Mouse (Mus musculus) liver, embryonic 16.5 days (tissue): ENCODE measurements at regions not wholly inside any gene's neighbourhood (a gene's known extent, or its start where the extent isn't known, plus 50 kb on each side); places are given as distances from the start of the nearest gene placed in this dataset.

ENCODE experiments used
- ATAC-seq: fragments of 200-750 bp; cut with Nextera tagmentation; 2 replicates; pipeline ENCODE4 v1.8.0; 2017; ENCODE audit warnings: low read depth, mild to moderate bottlenecking, moderate number of reproducible peaks, moderate library complexity
- H3K27ac ChIP-seq: fragments of 300-500 bp; sonication (generic); 2 replicates; pipeline ENCODE4 v1.5.1; 2014; ENCODE audit warnings: mild to moderate bottlenecking, low read length
- H3K27me3 ChIP-seq: fragments of 300-500 bp; sonication (generic); 2 replicates; pipeline ENCODE4 v1.6.1; 2014; ENCODE audit warnings: low read depth, low read length, mixed read lengths; ENCODE audit not compliant: control insufficient read depth, insufficient read depth
- H3K36me3 ChIP-seq: fragments of 300-500 bp; sonication (generic); 2 replicates; pipeline ENCODE4 v1.6.1; 2014; ENCODE audit warnings: mild to moderate bottlenecking; ENCODE audit not compliant: control insufficient read depth, insufficient read depth
- H3K4me1 ChIP-seq: fragments of 300-500 bp; sonication (generic); 2 replicates; pipeline ENCODE4 v1.6.1; 2014; ENCODE audit warnings: low read depth, low read length, mixed read lengths; ENCODE audit not compliant: control insufficient read depth
- H3K4me2 ChIP-seq: fragments of 300-500 bp; sonication (generic); 2 replicates; pipeline ENCODE4 v1.6.1; 2014; ENCODE audit warnings: low read depth, low read length, mixed read lengths
- H3K4me3 ChIP-seq: fragments of 300-500 bp; sonication (generic); 2 replicates; pipeline ENCODE4 v1.5.1; 2014; ENCODE audit warnings: low read depth, mild to moderate bottlenecking, low read length
- H3K9ac ChIP-seq: fragments of 300-500 bp; sonication (generic); 2 replicates; pipeline ENCODE4 v1.6.1; 2014; ENCODE audit warnings: low read depth, low read length
- H3K9me3 ChIP-seq: fragments of 300-500 bp; sonication (generic); replicated peaks from 2 replicates; pipeline ENCODE4 v1.6.1; 2016; ENCODE audit warnings: low read length; ENCODE audit not compliant: control insufficient read depth
- WGBS: fragments of 180-500 bp; shearing (Covaris S2); extraction: QIAGEN DNeasy Blood & Tissue Kit; methylation state at CpG from one replicate; pipeline ENCODE4 v1.1.7; 2014; ENCODE audit not compliant: insufficient replicate concordance; 5-methylcytosine and 5-hydroxymethylcytosine counted together

DNA sequence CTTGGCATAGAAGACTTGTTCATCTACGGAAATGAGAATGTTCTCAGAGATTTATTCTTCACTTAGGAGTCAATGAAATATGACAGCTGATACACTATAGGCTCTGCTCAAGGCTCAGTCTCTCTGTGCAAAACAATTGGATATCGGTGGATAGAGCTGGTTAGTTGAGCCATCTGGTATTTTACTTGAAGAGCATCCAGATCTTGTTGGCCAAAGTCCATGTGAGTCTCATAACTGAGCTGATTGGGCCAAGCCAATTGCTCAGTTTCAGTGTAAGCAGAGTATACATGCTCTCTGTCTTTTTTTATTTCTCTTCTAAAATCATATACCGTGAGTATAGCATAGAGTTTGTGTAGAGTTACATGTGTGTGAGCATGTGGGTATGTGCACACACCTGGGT is 166.3 kb downstream of the Zfp365 start:
- H3K4me2 ChIP-seq: no peak overlapping the region
- no peaks in the 10 kb centered on the region for H3K9me3 ChIP-seq
- H3K9ac ChIP-seq: no peak overlapping the region
- no peaks in the 10 kb centered on the region for H3K36me3 ChIP-seq
- no peaks in the 10 kb centered on the region for H3K27me3 ChIP-seq
- H3K4me3 ChIP-seq: no peak overlapping the region
- H3K27ac ChIP-seq: no peak overlapping the region
- WGBS: 52% methylated on average over 3 of the region's 3 CpGs
- H3K4me1 ChIP-seq: no peaks in the 10 kb centered on the region
- no peak for ATAC-seq

DNA sequence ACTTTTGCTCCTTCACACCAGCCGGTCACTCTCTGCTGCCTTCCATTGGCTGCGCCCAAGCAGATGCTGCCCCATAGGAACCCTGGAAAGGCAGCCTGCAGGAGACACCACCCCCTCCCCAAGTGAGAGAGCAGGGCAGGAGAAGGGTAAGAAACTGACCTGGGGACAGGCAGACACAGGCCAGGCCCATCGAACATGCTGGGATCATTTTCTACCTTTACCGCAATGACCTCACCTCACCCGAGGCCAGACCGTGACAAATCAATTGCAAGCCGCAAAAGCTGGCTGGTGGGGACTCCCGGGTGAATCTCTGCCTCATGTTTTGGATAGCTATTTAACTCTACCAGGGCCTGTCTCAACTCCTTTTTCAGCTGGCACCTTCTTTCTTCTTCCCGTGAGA is 168.9 kb downstream of the Zfp365 start:
- 79% methylated on average over 9 of the region's 9 CpGs for WGBS
- H3K9me3 ChIP-seq: no peaks in the 10 kb centered on the region
- H3K4me3 ChIP-seq: no peak overlapping the region
- H3K9ac ChIP-seq: no peak overlapping the region
- H3K4me1 ChIP-seq: no peaks in the 10 kb centered on the region
- H3K4me2 ChIP-seq: no peak overlapping the region
- no peak for ATAC-seq
- H3K36me3 ChIP-seq: no peaks in the 10 kb centered on the region
- no peaks in the 10 kb centered on the region for H3K27me3 ChIP-seq
- H3K27ac ChIP-seq: no peak overlapping the region

- ATAC-seq: no peak
- H3K9me3 ChIP-seq: no peaks in the 10 kb centered on the region
- no peak overlapping the region for H3K9ac ChIP-seq
- H3K27ac ChIP-seq: no peak overlapping the region
- H3K4me2 ChIP-seq: no peak overlapping the region
- H3K36me3 ChIP-seq: no peaks in the 10 kb centered on the region
- no peaks in the 10 kb centered on the region for H3K27me3 ChIP-seq
- 38% methylated on average over 8 of the region's 8 CpGs for WGBS
- no peak overlapping the region for H3K4me3 ChIP-seq
- no peaks in the 10 kb centered on the region for H3K4me1 ChIP-seq
Observed at GRCm38 (mm10) chr10:67742824-67743223, 169.6 kb downstream of the Zfp365 start.

DNA sequence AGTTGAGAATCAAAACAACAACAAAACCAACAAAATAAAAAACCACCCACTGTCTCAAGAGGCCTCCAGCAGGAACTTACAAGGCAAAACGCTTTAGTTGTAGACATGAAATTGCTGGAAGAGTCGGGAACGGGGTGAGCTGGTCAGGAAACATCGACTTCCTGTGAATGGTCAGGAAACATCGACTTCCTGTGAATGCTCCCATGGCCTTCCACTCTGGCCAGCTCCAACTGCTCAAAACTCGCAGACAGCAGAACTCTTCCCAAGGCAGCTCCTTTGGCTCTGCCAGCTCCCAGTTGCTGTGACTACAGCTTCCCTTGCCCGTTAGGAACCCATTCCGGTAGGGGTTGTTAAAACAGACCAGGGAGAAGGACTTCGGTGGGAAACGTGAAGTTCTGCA is 170.2 kb downstream of the Zfp365 start:
- Histone ChIP-seq H3K4me2 (no peak overlapping the region), H3K4me1 (no peaks in the 10 kb centered on the region), H3K27me3 (no peaks in the 10 kb centered on the region), H3K9me3 (no peaks in the 10 kb centered on the region), H3K36me3 (no peaks in the 10 kb centered on the region), H3K27ac (no peak overlapping the region), H3K4me3 (no peak overlapping the region), H3K9ac (no peak overlapping the region)
- WGBS: 18% methylated on average over 10 of the region's 10 CpGs
- peak; percentile 24; the same call in 1 of the 2 replicates for ATAC-seq

- no peak overlapping the region for H3K4me2 ChIP-seq
- H3K4me3 ChIP-seq: no peak overlapping the region
- H3K4me1 ChIP-seq: no peaks in the 10 kb centered on the region
- no peak overlapping the region for H3K27ac ChIP-seq
- 33% methylated on average over 1 of the region's 1 CpGs for WGBS
- no peaks in the 10 kb centered on the region for H3K27me3 ChIP-seq
- ATAC-seq: no peak
- H3K36me3 ChIP-seq: no peaks in the 10 kb centered on the region
- H3K9ac ChIP-seq: no peak overlapping the region
- no peaks in the 10 kb centered on the region for H3K9me3 ChIP-seq
Observed at GRCm38 (mm10) chr10:67739199-67739598, 173.3 kb downstream of the Zfp365 start.

DNA sequence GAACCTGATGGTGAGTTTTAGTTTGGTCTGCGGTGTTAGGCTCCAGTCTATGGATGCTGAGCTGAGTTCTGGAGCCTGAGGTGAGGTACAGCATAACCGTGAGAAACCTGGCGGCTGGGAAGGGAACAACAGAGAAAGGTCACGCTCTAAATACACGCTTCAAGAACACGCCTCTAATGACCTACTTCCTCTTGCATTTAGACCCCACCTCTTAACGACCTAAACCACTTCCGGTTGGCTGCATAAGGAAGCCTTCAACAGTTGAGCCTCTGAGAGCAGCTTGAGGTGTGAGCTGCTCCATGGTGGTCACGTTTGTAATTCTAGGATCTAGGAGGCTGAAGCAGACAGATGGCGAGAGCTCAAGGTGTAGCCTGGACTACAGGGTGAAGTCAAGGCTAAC is 175.8 kb downstream of the Zfp365 start:
- Histone ChIP-seq H3K36me3 (no peaks in the 10 kb centered on the region), H3K4me2 (no peak overlapping the region), H3K4me3 (no peak overlapping the region), H3K9ac (no peak overlapping the region), H3K27ac (no peak overlapping the region), H3K27me3 (no peaks in the 10 kb centered on the region), H3K9me3 (no peaks in the 10 kb centered on the region), H3K4me1 (no peaks in the 10 kb centered on the region)
- WGBS: 52% methylated on average over 10 of the region's 10 CpGs
- ATAC-seq: no peak

GRCm38 (mm10) chr10:67731577-67731976 is 180.9 kb downstream of the Zfp365 start:
- ATAC-seq: no peak
- H3K4me3 ChIP-seq: no peak overlapping the region
- no peaks in the 10 kb centered on the region for H3K4me1 ChIP-seq
- no peak overlapping the region for H3K27ac ChIP-seq
- no peak overlapping the region for H3K4me2 ChIP-seq
- H3K9me3 ChIP-seq: no peaks in the 10 kb centered on the region
- 67% methylated on average over 9 of the region's 9 CpGs for WGBS
- no peak overlapping the region for H3K9ac ChIP-seq
- no peaks in the 10 kb centered on the region for H3K27me3 ChIP-seq
- H3K36me3 ChIP-seq: no peaks in the 10 kb centered on the region

DNA sequence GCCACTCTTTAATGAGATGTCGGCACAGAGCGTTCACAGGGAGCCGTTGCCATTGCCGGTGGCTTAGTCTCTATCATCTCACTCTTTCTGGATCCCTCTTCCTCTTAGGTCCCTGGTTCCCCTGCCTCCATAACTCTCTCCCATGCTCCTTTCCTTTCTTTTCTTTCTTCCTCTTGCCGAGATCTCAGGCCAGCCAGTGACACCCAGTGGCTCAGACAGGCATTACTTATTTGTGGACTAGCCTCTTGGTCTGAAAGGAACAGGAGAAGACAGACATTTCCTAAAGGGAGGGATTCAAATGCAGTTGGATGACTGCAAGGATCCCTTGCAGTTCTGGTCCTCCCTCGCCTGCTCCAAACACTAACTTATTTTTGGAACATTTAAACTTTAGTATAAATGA is 180.5 kb upstream of the Ado start:
- H3K4me1 ChIP-seq: no peaks in the 10 kb centered on the region
- no peak for ATAC-seq
- H3K27ac ChIP-seq: no peak overlapping the region
- WGBS: 41% methylated on average over 6 of the region's 6 CpGs
- no peaks in the 10 kb centered on the region for H3K9me3 ChIP-seq
- no peak overlapping the region for H3K9ac ChIP-seq
- no peaks in the 10 kb centered on the region for H3K36me3 ChIP-seq
- no peak overlapping the region for H3K4me3 ChIP-seq
- H3K27me3 ChIP-seq: no peaks in the 10 kb centered on the region
- H3K4me2 ChIP-seq: no peak overlapping the region

DNA sequence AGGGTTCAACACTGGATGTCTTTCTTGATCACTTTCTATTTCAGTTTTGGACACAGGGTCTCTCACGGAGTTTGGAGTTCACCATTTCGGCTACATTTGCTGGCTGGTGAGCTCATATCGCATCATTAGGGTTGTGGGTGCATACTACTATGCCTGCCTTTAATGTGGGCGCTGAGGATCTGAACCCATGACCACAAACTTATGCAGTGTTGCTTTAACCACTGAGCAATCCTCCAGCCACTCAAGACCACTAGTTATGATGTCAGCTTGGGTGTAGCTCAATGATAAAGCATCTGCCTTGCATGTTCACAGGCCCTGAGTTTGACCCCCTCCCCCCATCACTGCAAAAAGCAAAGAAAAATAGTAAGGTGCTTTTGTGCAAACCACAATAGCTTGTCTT is 178.8 kb upstream of the Ado start:
- Histone ChIP-seq H3K36me3 (no peaks in the 10 kb centered on the region), H3K9me3 (no peaks in the 10 kb centered on the region), H3K27me3 (no peaks in the 10 kb centered on the region), H3K4me2 (no peak overlapping the region), H3K9ac (no peak overlapping the region), H3K4me3 (no peak overlapping the region), H3K4me1 (no peaks in the 10 kb centered on the region), H3K27ac (no peak overlapping the region)
- ATAC-seq: no peak
- WGBS: 55% methylated on average over 4 of the region's 4 CpGs

GRCm38 (mm10) chr10:67726796-67727195 is 178.0 kb upstream of the Ado start:
- Histone ChIP-seq H3K4me1 (no peaks in the 10 kb centered on the region), H3K27ac (no peak overlapping the region), H3K27me3 (no peaks in the 10 kb centered on the region), H3K9me3 (no peaks in the 10 kb centered on the region), H3K36me3 (no peaks in the 10 kb centered on the region), H3K9ac (no peak overlapping the region), H3K4me3 (no peak overlapping the region), H3K4me2 (no peak overlapping the region)
- ATAC-seq: no peak
- 69% methylated on average over 6 of the region's 6 CpGs for WGBS
